Mouse (Mus musculus) frontal cortex, adult 2 months (tissue): ENCODE measurements around the gene Cpne4. TPM values are rescaled to one million over a fixed set of nuclear protein-coding genes. Genes with fewer than 3 reads are reported as not detected.
A peak's percentile ranks its signal among the peaks of the same experiment; 100 is the strongest.

Experiments used
- DNase-seq, 2 experiments: peaks; one replicate each; pipeline ENCODE4 v3.0.0; 2022; ENCODE audit warnings: low spot score in 1 of 2; ENCODE audit errors: extremely low spot score in 1 of 2
- polyA plus RNA-seq: library from polyadenylated mRNA; depleted of rRNA; stranded (reverse); fragments of >200 nt; gene quantifications from 2 replicates; pipeline ENCODE4 v1.2.3, GENCODE M21; 2012

Gene Cpne4
- polyA plus RNA-seq, 1 experiment = 95.6 TPM

DNA sequence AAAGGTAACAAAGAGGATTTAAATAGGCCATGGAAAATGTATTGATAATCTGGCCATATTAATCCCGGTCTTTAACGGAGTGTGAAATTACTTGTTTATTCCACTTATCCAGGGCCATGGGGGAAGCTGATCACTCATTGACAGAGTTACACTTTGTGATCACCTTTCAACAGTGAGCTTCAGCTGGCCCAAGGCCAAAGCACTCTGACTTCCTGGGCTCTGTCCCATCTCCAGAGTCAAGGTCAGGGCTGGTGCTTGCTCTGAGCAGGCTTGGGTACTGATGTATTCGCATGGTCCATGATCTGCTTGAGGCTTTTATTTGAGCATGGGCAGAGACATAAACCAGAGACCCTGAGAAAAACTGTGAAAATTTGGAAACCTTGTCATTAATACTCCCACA lies 131.5 kb downstream of the Cpne4 start:
- DNase-seq = no peak

DNA sequence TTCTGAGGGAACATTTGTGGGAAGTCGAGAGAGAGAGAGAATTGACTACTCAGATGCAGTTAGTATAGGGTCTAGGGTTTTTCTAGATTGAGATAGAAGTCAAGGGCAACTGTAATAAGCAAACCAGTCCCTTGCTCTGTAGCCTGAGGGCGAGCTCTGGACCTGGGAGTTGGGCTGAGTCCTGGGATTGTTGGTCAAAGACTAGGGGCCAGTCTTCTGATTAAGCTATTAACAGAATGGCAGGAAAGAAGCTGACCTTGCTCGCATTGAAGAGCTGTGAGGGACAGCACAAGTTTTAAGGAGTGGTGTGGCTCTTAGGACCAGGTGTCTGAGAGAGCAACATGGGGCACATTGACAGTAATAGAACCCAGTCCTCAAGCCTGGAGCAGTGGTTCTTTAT lies 140.0 kb downstream of the Cpne4 start:
- no peak for DNase-seq

DNA sequence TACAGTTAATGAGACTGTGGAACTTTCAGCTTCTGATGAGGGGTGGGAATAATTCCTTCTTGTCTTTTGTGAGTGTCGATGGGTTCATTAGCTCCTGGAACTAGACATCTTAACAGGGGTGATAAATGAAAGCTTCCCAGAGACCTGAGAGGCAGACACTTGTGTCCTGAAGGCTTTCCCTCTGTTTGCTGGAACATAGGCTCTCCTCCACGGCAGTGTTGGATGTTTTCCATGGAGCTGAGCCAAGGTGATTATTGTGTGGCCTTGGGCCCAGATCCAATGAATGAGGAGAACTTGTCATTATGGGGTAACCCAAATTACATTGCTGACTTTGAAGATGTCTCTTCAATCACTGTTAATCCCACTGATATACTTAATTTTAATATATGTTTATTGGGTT lies 146.1 kb downstream of the Cpne4 start:
- DNase-seq = no peak

DNA sequence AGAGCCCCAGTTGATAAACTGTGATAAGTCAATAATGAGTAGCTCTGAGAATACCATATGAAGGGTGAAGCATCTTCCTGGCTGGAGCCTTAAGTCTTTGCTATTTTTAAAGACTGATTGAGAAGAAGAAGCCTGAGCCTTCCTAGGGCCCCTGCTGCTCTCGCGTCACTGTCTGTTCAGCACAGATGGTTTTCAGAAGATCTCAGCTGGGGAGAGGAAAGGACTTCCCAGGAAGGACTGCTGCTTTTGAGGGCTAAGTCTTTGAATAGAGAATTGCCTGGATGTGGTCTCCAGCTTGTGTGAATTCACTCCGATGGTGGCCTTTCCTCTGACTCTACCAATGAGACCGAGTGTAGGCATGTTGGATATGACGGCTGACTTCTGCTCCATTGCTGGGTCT lies 163.7 kb downstream of the Cpne4 start:
- no peak for DNase-seq

DNA sequence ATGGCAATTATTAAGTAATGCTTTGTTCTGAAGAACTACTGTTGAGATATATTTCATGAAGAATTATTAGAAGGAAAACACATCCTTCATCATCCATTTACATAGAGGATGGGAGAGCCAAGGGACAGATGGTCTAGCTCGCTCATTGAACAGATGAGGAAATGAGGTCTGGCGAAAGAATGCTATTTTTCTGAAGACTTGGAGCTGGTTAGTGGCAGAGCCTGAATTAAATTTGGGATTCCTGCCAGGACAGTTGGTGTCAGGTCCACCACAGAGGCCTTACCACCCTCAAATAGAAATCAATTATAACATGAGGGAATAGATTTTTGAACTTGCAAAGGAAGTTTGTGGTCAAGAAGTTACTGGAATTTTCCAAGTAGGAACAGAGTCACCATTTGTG lies 178.2 kb downstream of the Cpne4 start:
- DNase-seq = no peak

DNA sequence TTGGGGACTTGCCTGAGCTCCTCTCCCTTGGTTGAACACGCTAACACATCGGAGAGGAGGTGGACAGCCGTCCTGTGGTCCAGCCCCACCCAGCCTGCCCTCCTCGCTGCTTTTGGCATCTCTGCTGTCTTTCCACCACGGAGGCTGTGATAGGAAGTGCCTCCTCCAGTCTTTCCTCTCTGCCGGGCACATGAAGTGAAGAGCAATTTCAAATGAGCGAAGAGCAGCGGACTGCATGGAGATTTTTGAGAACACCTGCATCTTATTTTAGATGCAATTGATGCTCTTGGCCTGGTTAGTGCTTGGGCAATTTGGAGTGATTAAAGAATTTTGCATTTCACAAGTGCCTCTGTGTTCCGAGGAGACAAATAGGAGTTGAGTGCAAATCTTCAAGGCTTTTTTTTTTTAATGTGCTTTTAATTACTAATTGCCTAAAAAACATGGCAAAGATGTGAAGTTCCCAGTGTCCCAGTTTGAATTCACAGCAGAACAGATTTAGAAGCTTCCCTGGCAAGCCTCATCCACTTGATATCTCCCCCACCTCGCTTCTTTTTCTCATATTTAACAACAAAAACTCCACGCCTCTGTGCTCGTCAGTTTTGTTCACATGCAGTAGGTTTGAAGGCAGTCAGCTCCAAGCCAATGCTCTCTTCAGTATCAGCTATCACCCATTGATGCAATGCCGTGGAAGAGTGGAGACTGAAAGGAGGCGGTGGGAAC lies 195.7 kb downstream of the Cpne4 start:
- peak; percentile 20 to 54 for DNase-seq

DNA sequence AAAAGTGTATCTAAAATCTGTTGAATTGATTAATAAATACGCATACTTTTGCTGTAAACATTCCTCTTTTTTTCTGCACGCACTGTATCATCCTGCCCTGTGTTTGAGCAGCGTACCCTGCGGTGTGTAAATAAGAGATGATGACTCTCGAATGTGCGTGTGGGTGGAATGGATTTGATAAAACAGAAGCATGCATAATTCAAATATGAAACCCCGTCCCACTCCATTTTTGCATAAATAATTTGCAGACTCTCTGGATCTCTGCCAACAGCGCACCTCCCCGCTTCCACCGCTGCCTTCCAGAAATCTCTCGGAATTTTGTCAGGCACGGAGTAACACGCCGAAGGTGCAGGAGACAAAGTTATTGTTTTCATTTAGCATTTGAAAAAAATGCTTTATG lies 208.4 kb downstream of the Cpne4 start:
- peak in 1 of 2 experiments; percentile 58 for DNase-seq

DNA sequence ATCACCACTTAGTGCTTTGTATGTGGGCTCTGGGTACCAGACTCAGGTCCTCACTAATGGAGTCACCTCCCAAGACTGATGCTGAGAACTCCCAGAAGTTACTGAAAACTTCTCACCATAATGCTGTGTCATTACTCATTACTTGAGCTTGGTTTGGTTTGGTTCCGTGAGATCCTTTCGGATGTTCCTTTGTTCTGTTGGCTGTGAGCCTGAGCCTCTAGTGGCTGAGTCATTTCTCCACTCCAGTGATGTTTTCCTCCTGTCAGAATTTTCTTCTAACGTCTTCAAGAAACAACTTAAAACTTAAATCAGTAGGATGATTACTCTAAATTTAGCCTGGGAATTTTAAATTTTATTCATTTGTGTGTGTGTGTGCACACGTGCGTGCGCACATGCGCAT lies 212.9 kb downstream of the Cpne4 start:
- no peak for DNase-seq

DNA sequence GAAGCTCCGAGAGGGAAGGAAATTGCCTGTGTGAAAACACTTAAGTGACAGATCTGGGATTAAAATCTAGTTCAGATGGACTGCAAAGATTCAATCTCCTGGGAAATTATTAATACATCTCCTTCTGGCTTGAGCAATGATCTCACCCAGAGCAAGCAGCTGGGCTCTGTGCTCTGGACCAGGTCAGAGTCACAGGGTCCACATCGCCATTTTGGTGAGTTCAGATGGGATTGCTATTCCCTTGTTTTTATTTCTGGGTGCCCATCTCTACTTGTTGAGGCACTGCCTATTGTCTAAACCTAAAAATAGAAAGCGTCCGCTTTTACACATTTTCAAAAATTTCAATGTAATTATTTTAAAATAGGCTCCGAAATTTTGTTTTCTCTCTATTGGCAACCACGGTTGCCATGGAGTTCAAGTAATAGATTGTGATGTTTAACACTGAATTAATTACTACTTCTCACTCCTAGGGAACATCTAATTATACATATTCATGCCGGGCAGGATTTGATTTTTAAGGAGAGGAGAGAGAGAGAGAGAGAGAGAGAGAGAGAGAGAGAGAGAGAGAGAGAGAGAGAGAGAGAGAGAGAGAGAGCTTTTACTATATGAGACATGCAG lies 229.2 kb downstream of the Cpne4 start:
- peak in 1 of 2 experiments; percentile 38 for DNase-seq

DNA sequence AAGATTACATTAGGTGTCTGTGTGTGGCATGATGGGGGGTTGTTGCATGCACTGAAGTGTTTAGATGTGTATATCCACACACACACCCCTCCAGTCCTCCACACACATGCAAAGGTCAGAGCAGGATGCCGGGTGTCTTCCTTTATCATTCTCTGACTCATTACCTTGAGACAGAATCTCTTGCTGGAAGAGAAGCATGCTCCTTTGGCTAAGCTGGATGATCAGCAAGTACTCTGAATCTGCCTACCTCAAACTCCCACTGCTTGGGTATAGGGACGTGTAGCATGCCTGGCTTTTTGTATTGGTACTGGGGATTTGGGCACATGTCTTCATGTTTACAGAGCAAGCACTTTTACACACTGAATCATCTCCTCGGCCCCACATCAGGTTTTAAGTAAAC lies 230.0 kb downstream of the Cpne4 start:
- DNase-seq = no peak

DNA sequence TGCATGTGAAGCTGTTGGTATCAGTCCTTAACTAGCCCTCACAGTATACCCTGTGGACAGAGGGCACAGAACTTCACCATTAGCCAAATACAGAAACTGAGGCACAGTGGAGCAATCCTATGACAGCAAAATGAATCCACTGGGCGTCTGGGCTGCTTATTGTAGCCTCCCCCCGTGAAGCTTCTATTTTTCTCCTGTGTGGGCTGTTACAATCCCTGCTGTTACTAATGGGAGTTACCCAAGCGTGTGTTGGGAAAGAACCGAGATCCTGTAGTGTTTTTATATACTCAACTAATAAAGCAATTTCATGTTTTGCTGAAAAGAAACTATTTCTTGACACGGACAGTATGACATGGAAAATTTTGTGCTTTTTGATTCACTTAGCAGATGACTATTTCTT lies 230.7 kb downstream of the Cpne4 start:
- DNase-seq = no peak

DNA sequence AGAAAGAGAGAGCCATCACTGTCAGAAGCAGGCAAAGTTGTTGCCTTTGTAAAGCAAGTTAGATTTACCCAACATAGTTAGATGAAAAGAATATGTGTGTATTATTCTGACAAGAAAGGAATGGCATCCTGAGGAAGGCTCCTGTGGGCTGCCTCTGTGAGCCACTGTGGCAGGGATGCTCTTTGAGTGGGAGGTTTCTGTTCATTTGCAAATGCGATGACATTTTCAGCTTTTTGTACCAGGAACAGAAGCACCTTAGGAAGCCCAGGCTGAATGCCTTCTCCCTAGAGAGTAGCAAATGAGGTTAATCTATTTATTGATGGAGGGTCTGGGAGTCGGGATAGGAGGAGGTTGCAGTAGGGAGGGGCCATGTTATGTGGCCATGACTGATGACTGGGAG lies 249.5 kb downstream of the Cpne4 start:
- no peak for DNase-seq

DNA sequence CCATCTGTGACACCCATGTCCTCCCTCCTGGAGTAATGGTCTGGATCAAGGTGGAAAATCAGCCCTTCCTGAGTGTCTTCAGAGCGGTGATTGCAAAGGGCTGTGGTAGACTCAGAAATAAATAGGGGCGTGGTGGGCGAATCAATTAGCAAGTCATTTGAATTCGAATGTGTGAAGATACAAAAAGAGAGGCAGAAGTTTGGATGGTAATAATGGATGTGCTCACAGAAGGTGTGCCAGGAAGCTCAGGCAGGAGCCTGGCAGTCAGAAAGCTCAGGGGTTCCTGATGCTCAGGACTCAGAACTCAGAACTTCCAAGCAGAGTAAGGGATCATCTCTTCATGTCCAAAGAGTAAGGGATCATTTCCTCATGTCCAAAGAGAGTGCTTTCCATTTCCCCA lies 257.7 kb downstream of the Cpne4 start:
- DNase-seq = no peak

DNA sequence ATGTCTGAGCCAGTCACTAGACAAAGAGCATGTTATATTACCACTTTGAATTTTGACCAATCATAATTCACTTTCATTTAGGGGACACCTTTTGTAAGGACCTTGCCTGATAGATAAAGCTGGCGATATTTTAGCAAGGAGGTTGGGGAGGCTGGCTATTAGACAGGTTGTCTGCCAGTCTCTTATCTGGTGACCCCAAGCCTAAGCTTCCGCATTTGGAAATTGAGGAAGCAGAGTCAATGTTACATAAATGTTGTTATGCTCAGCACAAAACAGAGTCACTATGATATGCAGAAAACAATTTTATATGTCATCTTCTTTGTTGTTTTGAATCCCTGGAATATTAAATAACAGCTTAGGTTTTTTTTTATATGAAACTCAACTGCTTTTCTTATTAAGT lies 267.6 kb downstream of the Cpne4 start:
- no peak for DNase-seq

DNA sequence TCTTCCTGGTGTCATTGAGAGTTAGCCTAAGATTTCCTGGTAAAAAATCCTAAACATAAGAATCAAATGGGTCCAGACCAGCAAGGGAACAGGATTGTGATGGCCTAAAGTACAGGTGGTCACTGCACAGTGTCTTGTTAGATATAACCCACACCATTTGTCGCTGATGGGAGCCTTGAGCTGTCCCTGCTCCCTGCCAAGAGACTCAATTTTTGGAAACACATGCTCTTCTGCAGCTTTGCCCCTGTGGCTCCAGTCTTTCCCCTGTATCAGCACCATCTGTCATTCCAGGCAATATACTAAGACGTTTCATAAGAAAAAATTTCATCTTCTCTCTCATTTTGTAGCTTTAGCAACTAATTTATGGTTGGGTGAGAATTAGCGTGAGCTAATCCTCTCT lies 281.6 kb downstream of the Cpne4 start:
- DNase-seq = no peak

DNA sequence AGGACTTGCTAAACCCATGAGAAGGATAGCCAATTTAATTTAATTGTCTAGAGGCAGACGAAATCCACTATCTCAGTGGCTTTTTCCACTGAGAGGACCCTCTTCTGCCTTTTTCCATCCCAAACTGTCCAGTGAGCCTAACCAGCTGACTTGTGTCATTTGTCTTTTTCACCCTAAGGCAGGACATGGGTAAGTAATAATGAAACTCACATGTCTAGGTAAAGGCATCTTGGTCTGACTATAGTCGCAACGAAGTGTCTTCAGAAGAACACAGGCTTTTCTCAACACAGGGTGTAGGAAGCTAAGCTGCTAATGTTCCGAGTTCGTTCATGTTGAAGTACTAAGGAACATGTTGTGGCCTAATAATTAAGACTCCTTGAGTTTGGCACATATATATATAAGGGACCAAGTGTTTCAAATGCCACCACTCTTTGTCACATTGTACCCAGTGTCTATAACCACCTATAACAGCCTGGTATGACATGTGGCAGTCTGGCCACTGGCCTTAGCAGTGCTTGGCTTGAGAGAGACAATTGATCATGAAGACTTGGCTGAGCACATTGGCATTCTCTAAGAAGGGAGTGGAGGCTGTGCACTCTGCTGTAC lies 286.0 kb downstream of the Cpne4 start:
- DNase-seq = no peak

DNA sequence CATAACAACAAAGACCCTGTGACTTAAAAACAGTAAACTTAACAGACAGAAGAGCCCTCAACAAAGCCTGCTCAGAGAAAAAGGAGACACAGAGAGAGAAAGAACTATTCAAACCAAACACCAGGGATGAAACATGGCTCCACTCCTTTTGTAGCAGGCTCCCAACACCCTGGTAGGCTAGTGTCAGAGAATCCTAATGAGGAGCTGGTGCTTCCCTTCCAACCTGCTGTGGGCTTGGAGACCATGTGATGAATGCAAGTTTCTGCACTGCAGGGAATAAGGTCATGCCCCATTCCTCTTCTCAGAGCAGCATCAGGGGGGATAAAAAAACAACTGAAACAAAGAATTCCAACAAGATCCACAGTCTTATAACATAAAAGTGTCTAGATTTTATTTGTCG lies 290.8 kb downstream of the Cpne4 start:
- no peak for DNase-seq

DNA sequence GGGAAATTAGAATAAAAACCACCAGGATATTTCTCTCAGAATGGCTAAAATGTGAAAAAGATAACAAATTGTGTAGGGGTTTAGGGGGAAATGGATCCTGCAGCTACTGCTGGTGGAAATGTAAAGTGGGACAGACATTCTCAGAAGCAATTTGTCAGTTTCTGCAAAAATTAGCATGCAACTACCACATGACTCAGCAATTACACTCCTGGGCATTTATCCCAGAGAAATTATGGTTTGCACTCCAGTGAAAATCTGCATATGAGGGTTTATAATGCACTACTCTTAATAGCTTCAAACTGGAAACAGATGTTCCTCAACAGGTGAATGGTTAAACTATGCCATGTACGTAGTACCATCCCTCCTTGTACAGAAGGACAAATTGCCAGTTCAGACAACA lies 294.2 kb downstream of the Cpne4 start:
- peak; percentile 24 to 78 for DNase-seq

DNA sequence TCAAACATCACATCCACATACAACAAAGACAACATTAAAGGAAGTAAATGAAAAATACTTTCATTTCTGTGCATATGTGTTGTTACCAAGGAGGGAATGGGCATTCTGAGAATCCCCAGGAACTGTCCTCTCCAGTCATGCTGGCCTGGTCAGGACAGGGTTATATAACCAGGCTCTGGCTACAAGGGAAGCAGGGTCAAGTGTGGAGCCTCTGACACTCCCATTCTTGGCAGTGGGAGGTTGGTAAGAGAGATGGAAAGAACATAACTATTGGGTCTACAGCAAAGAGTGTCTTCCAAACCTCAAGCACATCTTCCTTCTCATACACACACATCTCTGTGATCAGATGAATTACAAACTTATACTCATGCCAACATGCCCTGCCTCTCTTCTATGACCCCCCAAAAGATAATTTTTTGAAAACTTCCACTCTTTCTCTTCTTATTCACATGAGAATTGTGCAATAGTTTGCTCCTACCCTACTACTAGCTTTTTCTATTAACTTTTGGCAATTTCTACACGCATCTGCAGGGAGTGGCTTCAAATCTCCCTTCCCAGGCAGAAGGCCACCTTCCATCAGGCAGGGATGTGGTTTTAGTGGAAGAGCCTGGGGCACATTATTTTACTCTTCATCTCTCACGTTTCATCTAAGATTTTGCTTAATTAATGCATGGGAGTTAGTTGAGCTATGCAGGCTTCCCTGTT lies 298.3 kb downstream of the Cpne4 start:
- DNase-seq = no peak

DNA sequence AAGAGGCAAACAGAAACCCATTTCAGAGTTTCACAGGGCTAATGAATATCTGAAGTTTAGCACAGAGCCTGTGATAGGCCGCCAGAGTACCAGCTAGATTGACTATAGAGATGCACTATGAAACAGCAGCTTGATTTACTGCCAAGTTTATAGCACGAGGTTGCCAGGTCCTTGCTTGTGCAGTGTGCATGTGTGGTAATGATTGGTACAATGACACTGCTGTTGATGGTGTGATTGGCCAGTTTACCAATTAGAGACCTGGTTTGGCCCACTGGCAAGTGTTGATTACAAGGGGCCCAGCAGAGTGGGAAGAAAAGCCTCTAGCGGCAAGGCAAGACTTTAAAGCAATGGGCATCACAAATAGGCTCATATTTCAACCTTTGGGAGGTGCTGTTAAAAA lies 306.6 kb downstream of the Cpne4 start:
- DNase-seq = no peak

DNA sequence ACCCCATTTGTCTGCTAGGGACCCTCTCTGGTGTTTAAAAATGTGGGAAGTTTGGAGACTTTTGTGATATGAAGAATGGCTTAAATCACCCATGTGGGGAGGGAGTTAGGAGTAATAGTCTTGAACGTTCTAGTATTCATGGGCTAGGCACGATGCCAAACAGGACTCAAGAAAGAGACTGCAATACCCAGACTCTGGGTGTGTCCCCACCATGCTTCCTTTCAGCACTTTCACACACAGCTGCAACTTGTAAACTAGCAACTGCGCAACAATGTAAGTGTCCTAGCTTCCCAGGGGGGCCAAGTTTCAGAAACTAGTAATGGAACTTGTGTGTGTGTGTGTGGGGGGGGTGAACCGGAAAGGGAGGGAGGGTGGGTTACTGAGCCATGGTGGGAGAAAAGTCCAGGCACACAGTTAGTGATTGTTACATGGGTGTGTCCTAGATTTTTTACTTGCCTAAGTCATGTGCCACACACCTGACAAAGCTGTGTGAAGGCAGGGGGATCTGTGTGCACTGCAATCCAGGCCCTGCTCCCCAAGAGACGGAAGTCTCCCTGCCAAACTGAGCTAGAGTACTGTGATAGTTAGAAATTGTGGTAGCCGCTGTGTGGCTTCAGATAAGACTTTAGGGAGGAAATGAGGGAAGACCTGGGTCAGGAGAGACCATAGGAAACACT lies 307.3 kb downstream of the Cpne4 start:
- DNase-seq = no peak
